Mouse (Mus musculus): ENCODE results near the gene Trh.

- peak; percentile 88 for TF ChIP-seq CTCF (IDR thresholded peaks at IDR 0.05; ENCODE audit: borderline replicate concordance, extremely low read depth, insufficient read depth, insufficient read length)
- no peak for TF ChIP-seq POLR2A (IDR thresholded peaks at IDR 0.05; ENCODE audit: borderline replicate concordance, extremely low read depth, insufficient read depth, insufficient read length, poor library complexity, severe bottlenecking)
Measured at GRCm38 (mm10) chr6:92269019-92269418, 24.6 kb upstream of the Trh start.
